Mouse (Mus musculus): ENCODE results near the gene Fcamr. TPM values are rescaled to one million over a fixed set of nuclear protein-coding genes. Genes with fewer than 3 reads are reported as not detected.
A peak's percentile ranks its signal among the peaks of the same experiment; 100 is the strongest.

The Fcamr gene
- polyA plus RNA-seq, 2 experiments from 2014 or later = 0.43 to 0.71 TPM

DNA sequence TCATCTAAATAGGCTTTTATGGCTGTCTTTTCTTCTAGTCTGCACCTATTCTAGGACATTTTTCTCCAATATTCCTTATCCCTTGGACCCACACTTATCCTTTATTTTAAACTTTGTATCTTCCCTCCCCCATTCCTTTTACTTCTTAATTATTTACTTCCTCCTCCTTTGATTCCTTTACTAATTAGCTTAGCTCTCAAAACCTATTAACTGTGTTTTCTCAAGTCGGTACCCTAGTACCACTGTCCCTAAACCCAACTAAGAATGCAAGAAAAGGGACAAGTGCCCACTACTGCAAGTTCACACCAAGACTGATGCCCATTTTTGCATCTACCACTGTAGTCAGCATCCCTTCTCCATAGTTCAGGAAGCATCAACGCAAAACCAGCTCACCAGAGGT, 55.0 kb downstream of the Fcamr start:
- ATAC-seq = no peak

DNA sequence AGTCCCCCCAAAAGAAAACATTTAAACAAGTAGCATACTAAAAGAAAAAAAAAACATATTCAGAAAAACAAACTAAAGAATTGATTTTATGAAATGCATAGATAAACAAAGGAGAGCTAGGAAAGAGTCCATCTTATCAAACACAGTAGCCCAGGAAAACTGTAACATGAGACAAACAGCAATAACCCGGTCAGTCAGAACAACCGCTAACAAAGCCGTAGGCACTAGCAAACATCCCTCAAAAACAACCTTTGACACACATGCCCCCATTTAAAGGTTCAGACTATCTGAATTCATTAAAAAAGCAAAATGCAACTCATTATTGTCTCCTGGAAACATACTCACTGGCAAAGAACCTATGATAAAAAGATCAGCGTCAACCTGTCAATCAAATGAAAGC, 56.8 kb downstream of the Fcamr start:
- no peak for ATAC-seq

DNA sequence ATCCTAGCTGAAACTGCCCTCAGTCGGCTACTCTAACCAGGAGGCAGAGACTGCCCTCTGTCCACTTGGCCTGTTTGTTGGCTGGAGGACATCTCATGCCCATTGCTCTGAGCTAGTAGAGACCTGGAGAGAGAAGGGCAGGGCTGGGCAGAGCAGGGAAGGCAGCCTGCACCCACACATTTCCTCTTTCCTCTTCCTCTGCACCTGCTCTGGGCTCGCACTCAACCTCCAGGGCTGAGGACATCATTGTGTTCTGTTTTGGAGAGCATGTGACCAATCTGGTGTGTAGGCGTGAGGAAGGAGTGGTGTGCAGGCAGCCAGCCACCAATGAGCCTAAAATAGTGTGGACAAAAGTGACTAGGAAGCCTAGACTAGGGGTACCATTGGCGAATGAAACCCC, 63.5 kb downstream of the Fcamr start:
- ATAC-seq = peak; percentile 98

Other genes starting within 250 kb of the Fcamr start
- gene Zp3r, start 171.3 kb upstream of the Fcamr start, polyA plus RNA-seq (2017; shearing (Covaris generic)) = not detected
- gene C4bp, start 139.3 kb upstream of the Fcamr start, polyA plus RNA-seq (2017; shearing (Covaris generic)) = not detected
- not detected for gene Gm29427, start 85.1 kb upstream of the Fcamr start, polyA plus RNA-seq (2017; shearing (Covaris generic))
- 10 to 100 TPM; 20.7 to 21.8 TPM for gene Yod1, start 83.6 kb upstream of the Fcamr start, polyA plus RNA-seq (2017; shearing (Covaris generic))
- 1 to 10 TPM; 2.2 to 5.2 TPM for gene Pfkfb2, start 71.6 kb upstream of the Fcamr start, polyA plus RNA-seq (2017; shearing (Covaris generic))
- under 1 TPM in 1 of 2 experiments, not detected in 1; 0.15 TPM for gene AA986860, start 68.9 kb upstream of the Fcamr start, polyA plus RNA-seq (2017; shearing (Covaris generic))
- gene Pigr, start 25.8 kb downstream of the Fcamr start, polyA plus RNA-seq (2017; shearing (Covaris generic)) = under 1 TPM in 1 of 2 experiments, not detected in 1; 0.98 TPM
- 1 to 10 TPM; 2.0 to 4.4 TPM for gene Fcmr, start 64.8 kb downstream of the Fcamr start, polyA plus RNA-seq (2017; shearing (Covaris generic))
- not detected for gene Il24, start 86.6 kb downstream of the Fcamr start, polyA plus RNA-seq (2017; shearing (Covaris generic))
- gene Il20, start 110.5 kb downstream of the Fcamr start, polyA plus RNA-seq (2017; shearing (Covaris generic)) = not detected
- not detected for gene Il19, start 139.2 kb downstream of the Fcamr start, polyA plus RNA-seq (2017; shearing (Covaris generic))
- 10 to 100 TPM in 1 of 2 experiments, 1 to 10 TPM in 1; 5.9 to 13.6 TPM for gene Il10, start 218.9 kb downstream of the Fcamr start, polyA plus RNA-seq (2017; shearing (Covaris generic))

All from CD4-positive, CD25-positive, alpha-beta regulatory T cell, adult 4 months (primary cell).